Mouse (Mus musculus) right cerebral cortex, adult 2 months (tissue): ENCODE results near the gene Rnasek.

Experiments used
- DNase-seq, 2 experiments: peaks; one replicate each; pipeline ENCODE4 v3.0.0; 2021 to 2022; ENCODE audit warnings: low spot score in 2 of 2

Gene Rnasek

DNA sequence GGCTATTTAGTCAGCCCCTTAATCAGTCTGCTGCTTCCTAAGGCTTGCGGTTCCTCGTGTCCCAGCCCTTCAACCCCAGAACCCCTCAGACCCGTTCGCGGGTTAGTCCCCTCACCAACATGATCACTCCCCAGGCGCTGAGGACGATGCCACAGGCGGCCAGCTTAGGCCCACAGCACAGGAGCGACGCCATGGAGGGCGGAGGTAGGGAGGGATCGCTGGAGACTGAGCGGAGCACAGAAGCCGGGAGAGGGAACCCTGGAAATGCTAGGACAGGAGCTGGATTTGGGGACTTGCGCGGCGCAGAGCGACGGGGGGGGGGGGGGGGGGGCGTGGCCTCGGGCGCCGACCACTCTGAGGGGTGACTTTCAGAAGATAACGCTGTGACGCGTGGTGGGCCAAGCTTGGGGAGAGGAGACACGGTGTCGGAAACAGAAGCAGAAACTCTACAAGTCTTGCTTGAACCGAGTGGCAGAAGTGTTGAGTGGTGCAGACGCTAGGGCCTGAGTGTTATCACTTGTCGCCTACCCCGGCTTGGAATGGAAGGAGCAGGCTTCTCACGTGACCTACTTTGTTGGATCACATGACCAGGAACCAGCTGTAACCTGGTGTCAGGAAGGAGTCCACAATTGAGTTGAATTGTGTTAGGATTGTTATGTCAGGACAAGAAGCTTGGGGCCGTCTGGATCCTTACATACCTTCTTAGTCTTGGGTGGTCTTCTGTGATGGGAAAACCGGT, at the start of gene Rnasek, which contains the start of gene Gm21988:
Gene Rnasek (minus strand): TSS at position 302 of the 739 bp plus-strand sequence.
Gene Gm21988 (minus strand): TSS at position 290 of the 739 bp plus-strand sequence.
- DNase-seq = peak; percentile 85 to 91

DNA sequence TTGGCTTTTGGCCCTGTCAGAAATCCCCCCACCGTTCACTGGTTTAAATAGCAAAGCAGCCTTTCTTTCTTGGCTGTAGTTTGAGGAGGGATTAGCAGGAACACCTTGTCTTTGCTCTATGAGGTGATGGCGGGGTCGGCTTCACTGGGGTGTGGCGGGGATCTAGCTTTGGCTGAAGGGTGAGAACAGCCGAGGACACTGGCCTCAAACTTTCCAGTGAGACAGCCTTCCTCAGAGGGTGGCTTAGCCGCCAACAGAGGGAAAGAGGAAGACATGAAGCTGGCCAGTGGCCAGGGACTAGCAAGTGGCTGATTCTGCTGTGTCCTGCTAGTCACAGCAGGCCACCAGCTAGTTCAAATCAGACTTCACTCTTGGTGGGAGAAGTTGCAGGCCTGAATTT, 49.6 kb upstream of the Rnasek start:
- DNase-seq = no peak

DNA sequence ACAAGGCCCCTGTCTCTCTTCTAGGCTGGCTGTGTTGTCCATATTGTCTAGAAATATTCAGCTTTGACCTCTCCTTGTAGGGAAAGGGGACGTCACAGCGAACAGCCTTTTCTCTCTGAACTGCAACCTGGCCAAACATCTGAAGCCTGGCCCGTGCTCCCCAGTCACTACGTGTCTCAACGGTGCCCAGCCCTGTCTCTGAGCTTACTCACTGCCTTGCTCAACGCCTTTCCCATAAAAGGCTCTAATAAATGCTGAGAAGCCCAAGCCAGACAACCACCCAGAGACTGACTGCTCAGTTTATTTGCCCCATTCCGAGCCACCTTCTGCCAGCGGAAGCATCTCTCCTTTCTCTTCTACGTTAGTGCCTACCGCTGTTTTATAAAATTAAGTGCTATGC, 48.5 kb upstream of the Rnasek start:
- no peak for DNase-seq

DNA sequence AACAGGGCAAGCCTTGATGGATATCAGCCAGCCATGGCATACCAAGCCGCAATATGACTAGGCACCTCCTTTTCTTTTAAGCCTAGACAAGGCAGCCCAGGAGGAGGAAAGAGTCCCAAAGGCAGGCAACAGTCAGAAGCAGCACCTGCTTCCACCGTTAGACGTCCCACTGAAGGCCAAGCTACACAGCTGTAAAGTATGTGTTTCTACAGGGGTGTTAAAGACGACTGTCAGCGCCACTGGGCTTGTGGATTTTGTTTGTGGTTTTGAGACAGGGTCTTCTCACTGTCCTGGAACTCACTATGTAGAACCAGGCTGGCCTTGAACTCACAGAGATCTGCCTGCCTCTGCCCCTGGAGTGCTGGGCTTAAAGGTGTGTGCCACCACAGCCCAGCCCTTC, 46.0 kb upstream of the Rnasek start:
- no peak for DNase-seq

DNA sequence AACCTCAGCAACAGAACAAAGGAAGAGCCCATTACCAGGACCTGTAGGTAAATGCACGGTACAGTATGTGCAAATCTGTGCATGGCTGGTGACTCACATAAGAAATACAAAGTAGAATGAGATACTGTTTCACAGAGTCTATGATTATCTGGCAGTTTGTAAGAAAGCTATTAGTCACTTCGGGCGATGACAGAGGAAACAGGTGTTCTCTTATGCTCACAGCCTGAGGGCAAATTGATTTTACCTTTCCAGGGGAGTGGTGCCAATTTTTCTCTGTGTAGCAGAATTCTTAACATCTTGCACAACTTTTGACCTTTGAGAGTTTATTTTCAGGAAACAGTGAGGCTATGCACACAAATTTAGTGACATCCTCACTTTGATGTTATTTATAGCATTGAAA, 45.1 kb upstream of the Rnasek start:
- no peak for DNase-seq

DNA sequence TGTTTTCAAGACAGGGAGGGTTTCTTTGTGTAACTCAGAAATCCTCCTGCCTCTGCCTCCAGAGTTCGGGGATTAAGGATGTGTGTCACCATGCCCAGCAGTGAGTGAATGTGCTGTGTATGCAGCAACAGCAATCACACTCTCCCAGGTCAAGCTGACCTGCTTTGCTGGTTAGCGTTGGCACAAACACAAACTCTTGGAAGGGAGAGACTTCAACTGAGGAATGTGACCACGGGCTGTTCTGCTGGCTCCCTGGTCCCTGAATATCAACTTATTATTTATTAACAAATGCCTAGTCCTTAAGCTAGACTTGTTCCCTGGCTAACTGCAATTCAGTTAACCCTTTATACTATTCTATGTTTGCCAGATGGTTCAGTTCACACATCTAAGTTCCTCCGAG, 44.0 kb upstream of the Rnasek start:
- DNase-seq = no peak

DNA sequence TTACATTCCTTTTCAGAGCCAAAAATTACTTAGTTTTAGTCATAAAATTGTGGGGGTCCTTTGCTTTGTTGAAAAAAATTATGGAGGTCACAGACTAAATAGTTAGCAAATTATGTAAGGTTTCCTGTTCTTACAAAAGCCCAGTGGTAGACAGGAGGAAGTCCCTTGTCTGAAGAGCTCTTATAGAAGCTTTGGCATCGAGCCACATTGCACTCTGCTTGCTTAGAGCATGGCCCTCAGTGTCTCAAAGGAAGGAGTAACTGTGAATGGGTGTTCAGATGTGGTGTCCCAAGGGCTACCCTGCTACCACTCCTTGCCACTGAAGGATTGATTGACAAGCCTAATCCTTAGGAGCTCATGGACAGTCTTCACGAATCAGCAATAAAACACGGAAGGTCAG, 40.8 kb upstream of the Rnasek start:
- DNase-seq = no peak

DNA sequence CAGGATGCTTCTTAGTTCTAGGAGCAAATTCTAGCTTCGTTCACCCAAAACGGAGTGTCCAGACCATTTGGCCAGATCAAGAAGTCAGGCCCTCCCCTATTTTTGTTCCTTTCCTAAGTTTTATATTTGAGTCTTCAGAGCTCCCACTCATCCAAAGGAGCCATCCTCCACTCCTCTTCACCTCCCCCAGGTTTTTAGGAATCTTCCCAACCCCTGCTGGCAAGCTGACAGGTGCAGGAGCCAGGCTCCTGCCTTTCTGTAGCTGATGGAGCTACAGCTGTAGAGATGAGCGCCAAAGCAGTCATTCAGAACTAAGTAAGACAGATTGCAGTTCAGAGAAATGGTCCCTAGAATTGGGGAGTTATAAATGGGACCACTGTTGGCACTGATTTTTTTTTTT, 39.3 kb upstream of the Rnasek start:
- DNase-seq = peak in 1 of 2 experiments; percentile 13

DNA sequence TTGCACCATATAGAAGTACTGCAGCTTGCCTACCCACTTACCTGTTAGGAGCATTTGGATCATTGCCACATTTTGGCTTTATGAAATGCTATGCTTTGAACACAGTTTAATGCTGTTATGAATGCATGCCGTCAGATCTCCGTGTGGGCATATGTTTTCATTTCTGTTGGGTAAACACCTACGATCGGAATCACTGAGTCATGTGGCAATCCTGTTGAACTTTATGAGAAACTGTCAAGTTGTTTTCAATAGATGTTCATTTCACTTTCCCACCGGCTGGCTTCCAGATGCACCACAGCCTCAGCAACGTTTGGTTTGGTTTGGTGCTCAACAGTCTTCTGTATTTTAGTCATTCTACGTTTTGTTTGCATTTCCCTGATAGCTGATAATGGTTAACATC, 32.0 kb upstream of the Rnasek start:
- DNase-seq = no peak

DNA sequence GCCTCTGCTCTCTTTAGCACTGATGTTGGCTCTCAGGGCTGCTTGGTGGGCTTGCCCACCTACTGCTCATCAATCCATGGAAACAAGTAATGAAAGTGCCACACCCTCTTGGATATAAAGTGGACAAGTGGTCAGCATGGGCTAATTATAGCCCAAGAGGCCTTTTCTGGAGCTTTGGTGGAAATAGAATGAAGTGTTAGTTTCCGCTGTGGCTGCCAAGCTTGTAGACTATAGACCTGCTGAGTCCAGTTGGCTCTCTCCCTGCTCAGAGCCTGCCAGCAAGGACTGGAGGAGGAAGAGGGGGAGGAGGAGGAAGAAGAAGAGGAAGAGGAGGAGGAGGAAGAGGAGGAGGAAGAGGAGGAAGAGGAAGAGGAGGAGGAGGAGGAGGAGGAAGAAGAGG, 26.8 kb upstream of the Rnasek start:
- DNase-seq = no peak

DNA sequence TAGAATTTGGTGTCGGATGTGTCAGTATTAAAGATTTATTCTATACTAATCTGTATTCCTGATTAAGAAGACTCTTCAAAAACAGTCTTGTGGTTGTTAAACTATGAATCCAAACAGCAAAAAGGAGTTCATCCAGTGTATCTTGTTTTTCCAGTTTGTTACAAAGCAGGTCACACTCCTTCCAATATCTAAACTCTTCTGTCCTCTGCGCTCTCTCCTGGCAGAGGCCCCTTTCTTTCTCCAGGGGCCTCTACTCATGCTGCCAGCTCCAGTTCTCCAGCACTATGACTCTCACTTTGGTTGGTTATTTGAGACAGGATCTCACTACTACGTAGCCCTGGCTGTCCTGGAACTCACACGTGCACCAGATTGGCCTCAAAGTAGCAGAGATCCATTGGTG, 26.2 kb upstream of the Rnasek start:
- no peak for DNase-seq

DNA sequence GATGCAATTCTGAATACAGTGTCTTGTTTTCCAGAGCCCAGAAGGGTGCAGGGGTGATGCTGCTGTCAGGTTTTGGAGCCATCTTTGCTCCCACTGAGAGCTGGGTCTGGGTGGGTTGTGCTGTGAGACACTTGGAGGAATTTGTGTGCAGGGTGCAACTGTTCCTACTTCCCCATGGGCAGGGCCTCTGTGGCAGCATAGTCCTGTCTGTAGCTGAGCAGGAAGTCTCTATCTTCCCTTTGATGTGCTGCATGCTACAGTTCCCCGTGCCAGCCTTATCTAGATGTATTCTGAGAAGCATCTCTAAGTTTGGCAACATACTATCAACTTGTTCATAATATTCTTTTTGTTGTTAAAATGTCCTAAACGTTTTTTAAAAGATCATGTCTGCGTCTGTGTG, 25.6 kb upstream of the Rnasek start:
- DNase-seq = no peak

DNA sequence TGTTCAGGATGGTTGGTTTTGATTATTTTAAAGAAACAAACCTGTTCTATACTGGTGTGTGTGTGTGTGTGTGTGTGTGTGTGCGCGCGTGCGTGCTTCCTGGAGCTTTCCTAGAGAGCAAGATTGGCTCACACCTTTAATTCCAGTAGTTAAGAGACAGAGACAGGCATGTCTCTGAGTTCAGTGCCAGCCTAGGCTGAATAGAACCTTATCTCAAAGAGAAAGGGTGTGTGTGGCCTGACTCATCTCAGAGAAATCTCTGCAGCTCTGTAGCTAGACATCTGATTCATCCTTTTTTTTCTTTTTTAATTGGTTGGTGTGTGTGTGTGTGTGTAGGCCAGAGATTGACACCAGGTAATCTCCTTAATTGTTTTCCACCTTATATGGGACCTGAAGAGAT, 19.4 kb upstream of the Rnasek start:
- no peak for DNase-seq

DNA sequence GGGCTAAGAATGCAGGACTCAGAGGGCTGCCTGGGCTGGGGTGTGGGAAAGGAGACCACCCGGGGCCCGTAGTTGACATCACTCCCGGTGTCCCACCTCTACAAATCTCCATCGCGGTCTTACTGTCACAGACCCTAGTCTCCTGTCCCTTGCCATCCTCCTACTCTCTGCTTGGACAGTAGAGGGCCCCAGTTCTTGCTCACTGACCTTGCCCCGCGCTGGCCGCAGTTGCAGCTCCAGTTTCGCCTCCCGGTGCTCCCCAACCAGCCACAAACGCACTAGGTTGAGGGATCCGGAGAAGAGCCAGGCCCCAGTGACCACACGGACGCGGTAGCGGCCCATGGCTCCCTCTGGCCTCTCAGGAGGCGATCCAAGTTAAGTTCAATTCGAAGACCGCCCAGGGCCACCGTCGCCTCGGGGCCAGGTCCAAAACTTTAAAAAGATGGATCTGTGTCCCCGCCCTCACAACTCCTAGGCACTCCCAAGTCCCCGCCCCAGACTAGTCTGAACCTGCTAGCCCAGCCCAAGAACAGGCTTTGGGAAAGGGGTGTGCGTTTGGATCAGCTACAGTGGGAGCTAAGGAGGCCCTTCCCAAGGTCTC, 15.4 kb upstream of the Rnasek start, which contains the start of gene Alox12:
Gene Alox12 (minus strand): TSS at position 423 of the 601 bp plus-strand sequence.
- no peak for DNase-seq

DNA sequence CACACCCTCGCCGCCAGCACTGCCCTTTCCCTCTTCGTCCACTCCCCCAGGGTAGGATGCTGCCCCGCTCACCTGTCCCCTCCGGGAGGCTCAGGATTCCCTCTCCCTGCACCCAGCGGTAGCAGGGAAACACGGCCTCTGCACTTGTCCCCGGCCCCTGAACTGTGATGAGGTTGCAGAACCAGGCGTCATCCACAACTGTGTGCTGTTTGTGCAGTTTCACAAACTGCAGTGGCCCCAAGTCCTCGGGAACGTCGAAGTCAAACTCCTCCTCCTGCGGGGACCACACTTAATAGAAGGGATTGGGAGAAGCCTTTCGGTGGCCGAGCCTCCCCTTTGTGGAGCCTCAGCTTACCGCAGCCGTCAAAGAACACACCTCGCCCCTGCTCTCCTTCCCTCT, 14.7 kb upstream of the Rnasek start:
- DNase-seq = no peak

DNA sequence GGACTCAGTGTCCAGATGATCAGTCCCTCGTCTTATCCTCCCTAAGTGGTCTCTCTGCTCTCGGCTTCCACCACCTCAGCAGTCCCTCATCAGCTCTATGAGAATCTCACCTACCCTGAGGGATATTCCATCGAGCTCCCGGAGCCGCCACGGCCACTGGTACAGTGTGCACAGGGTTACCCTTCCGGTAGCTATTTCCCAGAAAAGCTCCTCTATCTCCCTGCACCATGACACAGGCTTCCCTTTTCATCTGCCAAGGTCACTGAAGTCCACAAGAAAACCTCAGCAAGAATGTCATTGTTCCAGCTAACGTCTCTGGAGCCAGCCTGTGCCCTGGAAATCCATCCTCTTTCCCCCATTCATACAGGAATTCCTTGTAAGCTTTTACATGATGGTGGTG, 12.2 kb upstream of the Rnasek start:
- DNase-seq = no peak

DNA sequence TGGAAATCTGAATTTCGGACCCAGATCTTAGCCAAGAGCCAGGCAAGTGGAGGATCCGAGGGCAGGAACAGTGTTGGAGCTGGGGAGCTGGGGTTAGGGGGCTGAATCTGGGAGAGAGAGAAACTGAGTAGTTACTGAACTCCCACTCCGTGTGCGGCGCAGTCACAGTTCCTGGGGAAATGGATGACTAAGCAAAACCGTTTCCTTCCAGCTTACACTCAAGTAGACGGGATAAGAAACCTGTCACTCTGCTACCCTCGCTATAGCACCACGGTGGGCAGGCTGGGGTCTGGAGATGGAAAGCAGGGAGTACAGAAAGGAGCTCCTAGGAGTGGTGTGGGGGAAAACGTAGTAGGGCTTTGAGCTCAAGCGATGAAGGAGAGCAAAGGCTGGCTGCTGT, 10.5 kb upstream of the Rnasek start:
- DNase-seq = no peak

DNA sequence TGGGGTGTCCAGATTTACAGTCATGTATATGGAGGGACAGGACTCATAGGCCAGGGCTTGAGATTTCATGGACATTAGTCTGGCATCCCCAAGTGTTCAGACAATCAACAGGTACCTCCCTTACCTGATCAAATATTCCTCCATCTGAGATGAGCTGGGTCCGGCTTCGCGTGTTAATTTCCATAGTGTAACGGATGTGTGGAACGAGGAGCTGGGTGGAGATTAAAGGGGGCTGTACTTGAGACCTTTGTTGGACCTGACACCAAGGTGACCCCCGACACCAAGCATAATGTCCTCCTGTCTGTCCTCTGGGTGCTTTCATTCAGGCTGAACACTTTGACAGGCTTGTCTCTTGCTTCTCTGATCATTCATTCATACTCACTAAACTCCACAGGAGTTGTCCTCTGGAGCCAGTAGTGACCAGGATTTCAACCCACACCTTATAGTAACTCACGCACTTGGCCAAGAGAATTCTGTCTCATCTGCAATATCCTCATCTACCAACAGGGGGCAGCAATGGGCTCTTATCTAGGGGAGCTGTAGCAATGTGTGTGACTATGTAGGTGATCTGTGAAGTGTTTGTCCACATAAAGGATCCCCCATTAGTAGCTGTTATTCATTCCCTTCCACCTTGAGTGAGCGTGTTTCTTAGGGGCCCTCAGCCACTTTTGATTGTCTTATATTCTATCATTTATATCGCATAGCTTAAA, 7.6 kb upstream of the Rnasek start:
- DNase-seq = peak; percentile 57 to 81

DNA sequence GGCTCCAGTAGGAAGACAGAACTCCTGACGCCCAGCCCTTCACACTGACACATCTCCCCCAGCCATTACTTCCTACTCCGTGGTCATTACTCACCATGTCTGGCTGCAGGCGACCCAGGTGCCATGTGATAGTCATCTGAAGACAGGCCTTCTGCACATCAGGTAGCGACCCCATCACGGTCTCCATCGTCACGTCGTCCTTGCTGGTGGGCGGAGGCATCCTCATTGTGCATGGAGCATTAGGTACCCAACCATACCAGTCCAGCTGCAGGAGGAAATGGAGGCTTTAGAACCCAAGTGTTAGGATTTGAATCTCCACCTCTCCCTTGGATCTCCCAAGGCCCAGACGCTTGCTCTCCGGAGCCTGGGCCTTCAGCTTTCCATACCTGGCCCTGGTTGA, 2.9 kb upstream of the Rnasek start:
- DNase-seq = no peak

DNA sequence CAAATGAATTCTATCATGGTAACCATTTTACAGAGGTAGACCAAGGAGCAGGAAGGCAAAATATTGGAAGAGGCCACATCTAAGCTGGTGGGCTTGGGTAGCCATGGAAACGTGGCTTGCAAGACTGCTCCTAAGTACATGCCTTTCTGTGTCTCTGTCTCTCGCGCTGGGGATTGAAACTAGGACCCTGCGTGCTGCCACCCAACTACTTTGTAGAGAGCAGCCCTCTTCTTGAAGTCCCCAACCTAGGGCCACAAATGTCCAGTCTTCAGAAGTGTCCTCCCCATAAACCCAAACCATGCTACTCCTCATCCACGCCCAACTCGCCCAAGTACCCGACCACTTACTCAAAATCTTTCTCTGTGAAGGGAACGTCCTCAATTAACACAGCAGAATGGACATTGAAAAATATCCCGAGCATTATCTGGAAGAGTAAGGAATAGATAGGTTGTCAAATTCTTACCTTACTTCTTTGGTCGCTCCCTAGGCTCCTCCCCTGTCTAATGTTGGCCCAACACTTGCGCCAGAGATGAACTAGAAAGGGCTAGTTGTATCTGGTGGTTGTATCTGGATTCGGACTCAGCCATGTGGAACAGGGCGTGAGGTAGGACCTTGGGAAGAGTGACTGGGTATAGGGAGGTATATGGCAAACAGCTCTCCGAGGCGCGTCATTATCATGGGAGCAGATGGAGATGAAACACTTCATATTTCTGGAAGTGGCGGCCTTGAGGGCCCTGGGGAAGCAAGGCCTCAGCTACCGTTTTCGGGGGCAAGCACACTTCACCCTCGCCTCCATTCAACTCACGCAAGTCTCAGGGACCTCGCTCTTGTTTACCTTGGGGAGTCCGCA, 826 bp downstream of the Rnasek start:
- DNase-seq = no peak

DNA sequence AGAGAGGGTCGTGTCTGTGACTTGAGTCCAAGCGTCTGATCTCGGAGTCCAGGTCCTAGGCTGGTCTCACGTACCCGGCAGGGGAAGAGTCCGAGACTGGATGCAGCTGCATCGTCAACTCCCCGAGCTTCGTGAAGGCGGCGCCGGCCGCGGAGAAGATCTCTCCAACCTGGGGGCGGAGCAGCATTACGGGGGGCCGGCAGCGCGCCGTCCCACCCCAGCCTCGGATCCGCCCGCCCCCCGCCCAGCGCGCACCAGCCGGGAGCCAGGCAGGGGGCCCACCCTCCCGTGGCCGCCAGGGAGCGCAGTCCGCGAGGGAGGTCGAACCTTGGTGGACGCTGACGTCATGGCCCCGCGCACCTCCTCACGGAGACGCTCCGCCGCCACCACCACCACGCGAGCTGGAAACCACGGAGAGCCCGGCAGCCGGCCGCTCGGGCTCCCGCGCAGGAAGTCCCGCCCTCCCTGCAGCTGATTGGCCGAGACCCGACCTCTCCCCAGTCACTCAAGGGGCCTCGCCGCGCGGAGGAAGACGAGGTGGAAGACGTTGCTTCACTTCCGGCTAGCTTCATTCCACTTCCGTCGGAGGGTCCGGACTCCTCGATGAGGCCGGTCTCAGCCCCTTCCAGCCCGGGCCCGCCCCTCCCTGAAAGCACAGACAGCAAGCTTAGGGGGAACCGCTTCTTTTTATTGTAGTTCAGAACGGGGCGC, 2.0 kb downstream of the Rnasek start, which contains the start of gene 0610010K14Rik:
Gene 0610010K14Rik (minus strand): TSS at position 458 of the 711 bp plus-strand sequence.
- peak; percentile 97 to 98 for DNase-seq
